Mouse (Mus musculus): Measurements from ENCODE around the gene Mylk. TPM values are rescaled to one million over a fixed set of nuclear protein-coding genes. Genes with fewer than 3 reads are reported as not detected.
"Not testable (repeated sequence)": the region's sequence is repeated elsewhere in the genome, so short reads cannot be mapped to it uniquely, and the experiment has no call there.

Mylk gene
- 306 and 525 TPM in 2 replicates for polyA plus RNA-seq (2012; rRNA removed)

- DNase-seq (ENCODE audit: low read depth, low spot score) = peak; percentile 64
- WGBS = 2% methylated on average over 48 of the region's 48 CpGs
Measured at GRCm38 (mm10) chr16:34745065-34745585, at the start of gene Mylk. Mylk (plus strand) TSS chr16:34745210.

GRCm38 (mm10) chr16:34698721-34699120 is 46.3 kb upstream of the Mylk start:
- DNase-seq (ENCODE audit: low read depth, low spot score) = not testable (repeated sequence)
- WGBS = 83% methylated on average over 3 of the region's 3 CpGs

GRCm38 (mm10) chr16:34700165-34700827 is 44.7 kb upstream of the Mylk start:
- 13% methylated on average over 7 of the region's 7 CpGs for WGBS
- DNase-seq (ENCODE audit: low read depth, low spot score) = peak; percentile 59

GRCm38 (mm10) chr16:34700828-34701216 is 44.2 kb upstream of the Mylk start:
- 64% methylated on average over 6 of the region's 6 CpGs for WGBS
- DNase-seq (ENCODE audit: low read depth, low spot score) = no peak

DNA sequence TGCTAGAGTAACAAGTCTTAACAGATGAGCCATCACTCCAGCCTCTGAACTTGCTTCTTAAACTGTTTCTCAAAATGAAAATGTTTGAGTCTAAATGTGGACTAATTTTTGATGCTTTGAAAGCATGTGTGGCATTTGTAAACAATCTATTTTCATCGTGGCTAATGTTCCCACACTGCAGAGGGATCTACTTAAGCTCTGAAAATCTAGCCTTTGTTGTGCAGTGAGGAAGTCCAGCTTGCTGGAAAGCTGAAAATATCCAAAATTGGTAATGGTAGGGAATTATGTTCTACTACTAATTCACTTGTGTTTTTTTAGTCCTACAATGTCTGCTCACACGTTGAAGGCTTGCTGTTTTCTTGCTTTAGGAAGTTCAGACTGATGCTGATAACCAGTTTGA is 39.0 kb upstream of the Mylk start:
- no peak for DNase-seq (ENCODE audit: low read depth, low spot score)

DNA sequence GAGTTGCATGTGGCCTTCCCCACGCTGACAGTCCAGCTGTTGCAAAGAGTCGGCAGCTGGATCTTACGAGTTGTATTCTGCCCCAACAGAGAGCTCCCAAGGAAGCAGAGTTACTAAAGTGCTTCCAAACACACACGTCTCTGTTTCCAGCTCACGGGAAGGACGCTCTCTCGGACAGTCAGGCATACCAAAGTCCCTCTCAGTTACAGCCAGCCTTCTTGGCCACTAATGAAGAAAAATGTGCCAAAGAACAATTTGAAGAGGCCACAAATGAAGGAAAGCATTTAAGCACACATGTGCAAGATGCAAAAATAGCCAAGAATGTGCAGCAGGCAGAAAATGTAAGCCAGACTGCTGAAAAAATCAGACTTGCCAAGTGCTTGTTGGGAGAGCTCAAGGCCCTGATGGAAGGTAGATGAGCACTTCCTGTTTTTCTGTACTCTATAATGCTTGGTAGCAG is 38.5 kb upstream of the Mylk start:
- 66% methylated on average over 7 of the region's 7 CpGs for WGBS

More for the DNA sequence above, 39.0 kb upstream of the Mylk start:
- WGBS = 70% methylated on average over 2 of the region's 2 CpGs

GRCm38 (mm10) chr16:34711481-34711880 is 33.5 kb upstream of the Mylk start:
- WGBS = 65% methylated on average over 3 of the region's 3 CpGs
- no peak for DNase-seq (ENCODE audit: low read depth, low spot score)

More for the DNA sequence above, 38.5 kb upstream of the Mylk start:
- DNase-seq (ENCODE audit: low read depth, low spot score) = no peak

- WGBS = 89% methylated on average over 3 of the region's 3 CpGs
- DNase-seq (ENCODE audit: low read depth, low spot score) = no peak
Measured at GRCm38 (mm10) chr16:34725156-34725555, 19.9 kb upstream of the Mylk start.

DNA sequence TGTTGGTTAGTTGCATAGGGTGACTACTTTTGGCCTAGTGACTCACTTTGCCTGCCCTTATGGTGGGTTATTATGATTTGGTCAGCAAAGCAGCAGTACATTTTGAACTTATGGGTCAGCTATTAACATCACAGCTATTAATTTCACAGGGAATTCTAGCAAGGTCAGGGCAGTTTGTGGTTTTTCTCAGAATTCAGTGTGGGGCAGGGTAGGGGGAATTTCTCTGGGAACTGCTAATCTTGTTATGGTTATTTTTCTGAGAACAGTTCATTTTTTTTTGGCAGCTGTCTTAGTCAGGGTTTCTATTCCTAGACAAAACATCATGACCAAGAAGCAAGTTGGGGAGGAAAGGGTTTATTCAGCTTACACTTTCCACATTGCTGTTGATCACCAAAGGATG is 16.4 kb upstream of the Mylk start:
- DNase-seq (ENCODE audit: low read depth, low spot score) = not testable (repeated sequence)

GRCm38 (mm10) chr16:34729371-34729770 is 15.6 kb upstream of the Mylk start:
- DNase-seq (ENCODE audit: low read depth, low spot score) = no peak
- WGBS = 90% methylated on average over 1 of the region's 1 CpGs

- WGBS = 80% methylated on average over 4 of the region's 4 CpGs
- no peak for DNase-seq (ENCODE audit: low read depth, low spot score)
Measured at GRCm38 (mm10) chr16:34738656-34739233, 6.3 kb upstream of the Mylk start.

GRCm38 (mm10) chr16:34742930-34743329 is 2.1 kb upstream of the Mylk start:
- 68% methylated on average over 2 of the region's 2 CpGs for WGBS
- no peak for DNase-seq (ENCODE audit: low read depth, low spot score)

DNA sequence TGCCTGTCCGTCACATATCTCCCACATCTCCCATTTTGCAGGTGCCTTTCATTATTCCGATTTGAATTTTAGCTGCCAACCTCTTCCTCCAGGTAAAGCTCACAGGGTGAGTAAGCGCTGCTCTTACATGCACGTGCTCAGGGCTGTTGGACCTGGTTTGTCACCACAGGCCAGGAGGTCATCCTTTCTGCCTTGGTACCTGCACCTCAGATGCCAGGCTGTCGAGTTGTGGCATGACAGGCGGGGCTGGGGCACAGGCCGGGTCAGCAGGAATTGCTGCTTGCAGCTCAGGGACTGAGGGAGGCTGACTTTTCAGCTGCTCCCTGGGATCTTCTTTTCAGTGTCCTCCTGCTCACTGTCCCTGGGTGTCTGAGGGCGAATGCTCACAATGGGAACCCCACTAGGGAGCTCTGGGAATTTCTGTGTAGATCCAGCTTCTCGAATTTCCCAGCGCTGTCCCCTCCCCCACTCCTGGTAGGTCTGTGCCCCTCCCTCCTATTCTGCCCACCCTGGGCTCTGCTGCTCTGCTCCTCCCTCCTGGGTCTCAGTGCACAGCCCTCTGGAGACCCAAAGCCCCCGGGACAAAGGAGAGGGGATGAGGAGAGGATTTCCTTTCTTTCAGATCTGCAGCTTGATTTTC is 3.2 kb downstream of the Mylk start:
- 51% methylated on average over 11 of the region's 11 CpGs for WGBS
- DNase-seq (ENCODE audit: low read depth, low spot score) = no peak

DNA sequence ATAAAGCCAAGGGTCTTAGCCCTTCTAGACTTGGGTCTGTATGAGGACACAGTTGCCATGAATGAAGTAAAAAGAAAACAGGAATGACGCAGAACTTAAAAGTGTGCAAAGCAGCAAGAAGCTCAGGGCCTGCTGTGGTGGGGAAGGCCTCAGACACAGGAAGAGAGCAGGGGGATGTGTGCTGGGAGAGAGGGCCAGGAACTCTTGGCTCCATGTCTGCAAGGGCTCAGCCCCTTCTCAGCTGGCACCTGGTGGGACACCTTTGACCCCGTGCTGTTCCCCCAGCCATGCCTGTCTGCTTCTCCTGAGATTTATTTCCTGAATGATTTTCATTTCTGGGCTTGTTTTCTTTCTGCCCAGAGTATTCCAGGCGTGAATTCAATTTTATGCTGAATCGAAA is 4.5 kb downstream of the Mylk start:
- WGBS = 82% methylated on average over 4 of the region's 4 CpGs
- DNase-seq (ENCODE audit: low read depth, low spot score) = no peak

DNA sequence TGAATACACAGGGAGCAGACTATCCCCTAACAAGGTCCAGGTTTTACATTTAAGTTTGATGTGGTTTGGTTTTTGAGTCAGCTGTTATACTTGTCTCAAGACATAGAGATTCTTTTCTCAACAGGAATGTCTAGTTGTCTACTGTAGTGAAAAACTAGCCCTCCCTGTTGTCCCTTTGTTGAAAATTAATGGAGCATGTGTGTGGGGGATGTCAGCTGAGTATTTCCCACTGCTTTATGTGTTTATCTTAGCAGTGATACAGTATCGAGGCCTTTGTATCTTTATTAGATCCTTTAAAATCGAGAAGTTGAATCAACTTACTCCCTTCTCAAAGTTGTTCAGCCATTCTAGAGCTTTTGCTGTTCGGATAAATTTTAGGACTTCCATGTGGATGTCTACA is 7.0 kb downstream of the Mylk start:
- WGBS = 56% methylated on average over 3 of the region's 3 CpGs
- no peak for DNase-seq (ENCODE audit: low read depth, low spot score)

DNA sequence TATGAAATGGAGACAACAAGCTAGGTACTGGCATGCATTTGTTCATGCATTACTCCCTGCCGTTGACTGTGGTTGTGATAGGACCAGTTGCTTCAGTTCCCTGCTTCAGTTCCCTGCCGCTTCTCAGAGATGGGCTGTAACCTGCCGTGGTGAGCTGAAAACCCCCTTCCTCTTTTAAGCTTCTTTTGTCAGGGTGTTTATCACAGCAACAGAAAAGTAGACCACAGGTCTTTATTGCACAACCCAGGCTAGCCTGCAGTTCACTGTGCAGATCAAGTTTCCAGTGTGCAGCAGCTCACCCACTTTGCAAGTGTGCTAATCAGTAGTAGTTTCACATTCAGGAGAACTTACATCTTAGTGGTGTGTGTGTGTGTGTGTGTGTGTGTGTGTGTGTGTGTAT is 8.0 kb downstream of the Mylk start:
- DNase-seq (ENCODE audit: low read depth, low spot score) = no peak
- 87% methylated on average over 3 of the region's 3 CpGs for WGBS

DNA sequence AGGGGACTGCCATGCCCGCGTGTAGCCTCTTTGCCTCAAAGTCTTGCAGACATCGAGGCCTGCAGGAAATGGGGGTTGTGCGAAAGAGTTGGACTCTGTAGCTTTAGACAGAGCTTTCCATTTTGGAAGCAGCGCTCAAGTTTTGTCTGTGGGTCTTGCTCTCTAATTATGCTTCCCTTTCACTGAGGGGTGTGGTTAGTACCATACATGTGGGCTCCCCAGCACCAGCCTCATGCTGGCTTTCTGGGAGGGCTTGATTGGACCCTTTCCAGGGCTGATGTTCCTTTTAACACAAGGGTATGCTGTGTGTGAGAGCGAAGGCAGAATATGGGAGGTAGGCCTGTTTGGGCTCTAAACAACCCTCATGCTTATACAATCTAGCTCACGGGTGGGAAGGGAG is 12.0 kb downstream of the Mylk start:
- DNase-seq (ENCODE audit: low read depth, low spot score) = no peak
- 89% methylated on average over 7 of the region's 7 CpGs for WGBS

- DNase-seq (ENCODE audit: low read depth, low spot score) = no peak
- 74% methylated on average over 5 of the region's 5 CpGs for WGBS
Measured at GRCm38 (mm10) chr16:34758205-34758604, 13.2 kb downstream of the Mylk start.

DNA sequence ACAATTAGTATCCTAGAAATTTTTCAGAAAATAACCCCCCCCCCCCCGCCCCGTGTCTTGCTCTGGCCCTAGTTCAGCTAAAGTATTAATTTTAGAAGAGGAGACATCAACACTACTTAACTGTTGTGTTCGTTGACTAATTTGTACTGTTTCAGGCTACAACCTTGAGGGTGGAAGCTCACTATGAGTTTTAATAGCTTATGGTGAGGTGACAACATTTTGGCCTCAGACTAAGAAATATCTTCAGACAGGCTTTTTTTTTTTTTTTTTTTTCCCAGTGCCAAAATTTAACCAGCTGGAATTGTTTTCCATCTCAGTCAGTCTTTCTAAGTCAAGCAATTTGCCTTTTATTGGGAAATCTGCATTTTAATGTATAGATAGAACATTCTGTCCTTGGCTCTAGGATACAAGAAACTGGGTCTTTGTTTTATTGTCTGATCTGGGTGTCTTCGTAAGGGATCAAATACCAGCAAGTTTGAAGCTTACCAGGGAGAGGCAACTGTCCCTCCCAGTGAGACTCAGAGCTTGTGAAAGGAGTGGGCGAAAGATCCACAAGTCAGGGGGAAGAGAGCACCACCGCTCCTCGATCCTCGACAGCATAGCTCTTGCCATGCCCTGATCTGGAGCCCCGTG is 19.1 kb downstream of the Mylk start:
- DNase-seq (ENCODE audit: low read depth, low spot score) = no peak
- 86% methylated on average over 9 of the region's 9 CpGs for WGBS

DNA sequence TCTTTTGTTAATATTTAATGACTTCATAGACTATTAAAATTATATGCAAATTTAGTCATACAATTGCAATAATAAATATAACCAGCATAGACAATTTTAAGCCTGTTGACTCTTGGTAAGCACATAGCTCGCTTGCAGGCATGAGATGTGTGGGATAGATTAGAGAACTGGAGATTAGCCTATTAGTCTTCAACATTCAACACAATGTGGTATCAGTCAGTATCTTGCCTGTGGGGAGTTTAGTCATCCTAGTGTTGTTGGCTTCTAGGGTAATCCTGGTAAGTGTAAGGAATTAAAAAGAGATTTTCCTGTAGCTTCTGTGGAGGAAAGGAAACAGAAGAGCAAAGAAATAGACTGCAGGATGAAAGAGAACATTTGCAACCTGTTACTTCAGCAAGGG is 20.7 kb downstream of the Mylk start:
- no peak for DNase-seq (ENCODE audit: low read depth, low spot score)
- 80% methylated on average over 1 of the region's 1 CpGs for WGBS
